Mouse (Mus musculus): ENCODE measurements around the gene Hcar2. TPM values are rescaled to one million over a fixed set of nuclear protein-coding genes. Genes with fewer than 3 reads are reported as not detected.

Gene Hcar2
- total RNA-seq (2021) (under 1 TPM in 1 of 2 experiments, not detected in 1; 0.29 TPM), polyA plus RNA-seq (2012; rRNA removed) (0.38 and 1.8 TPM in 2 replicates)
- long read RNA-seq = 0 reads

- Histone ChIP-seq H3K27me3 (ENCODE audit: control insufficient read depth, insufficient read depth, low read length) (no peaks in the 10 kb centered on the region), H3K27ac (no peak within 1 kb of the TSS), H3K36me3 (ENCODE audit: control insufficient read depth, insufficient read depth, low read length) (no peaks in the 10 kb centered on the region), H3K4me3 (no peak within 1 kb of the TSS), H3K9ac (ENCODE audit: low read depth, low read length) (no peak within 1 kb of the TSS), H3K79me2 (replicated peaks; ENCODE audit: control insufficient read depth, insufficient read depth, low read length) (no peaks in the 10 kb centered on the region), H3K4me1 (ENCODE audit: control insufficient read depth, insufficient read depth, low read length) (no peaks in the 10 kb centered on the region)
- TF ChIP-seq CTCF (IDR thresholded peaks at IDR 0.05) = no peak
- TF ChIP-seq EP300 (IDR thresholded peaks at IDR 0.05; ENCODE audit: insufficient read depth, low read depth, low read length) = no peak
- no peak for TF ChIP-seq POLR2A (IDR thresholded peaks at IDR 0.05; ENCODE audit: insufficient read depth, low read depth, low read length)
- intact Hi-C loops (cut with DNase I) = no loop called here
- WGBS = 74% methylated on average over 12 of the region's 12 CpGs
- DNase-seq = no peak
These were observed at the start of gene Hcar2 for GRCm38 (mm10) chr5:123865365-123865764. Gene Hcar2 (minus strand): TSS chr5:123865499.

- no peak for DNase-seq
- Histone ChIP-seq H3K27me3 (ENCODE audit: control insufficient read depth, insufficient read depth, low read length) (no peaks in the 10 kb centered on the region), H3K4me1 (ENCODE audit: control insufficient read depth, insufficient read depth, low read length) (peaks cover 2% of the 10 kb centered on the region), H3K9ac (ENCODE audit: low read depth, low read length) (no peak overlapping the region), H3K27ac (no peak overlapping the region), H3K4me3 (no peak overlapping the region), H3K36me3 (ENCODE audit: control insufficient read depth, insufficient read depth, low read length) (peaks cover 2% of the 10 kb centered on the region), H3K79me2 (replicated peaks; ENCODE audit: control insufficient read depth, insufficient read depth, low read length) (peaks cover under 1% of the 10 kb centered on the region; the same call in 1 of the 2 replicates)
- intact Hi-C loops (cut with DNase I) = no loop called here
- TF ChIP-seq CTCF (IDR thresholded peaks at IDR 0.05) (no peak), EP300 (IDR thresholded peaks at IDR 0.05; ENCODE audit: insufficient read depth, low read depth, low read length) (no peak), POLR2A (IDR thresholded peaks at IDR 0.05; ENCODE audit: insufficient read depth, low read depth, low read length) (no peak)
- 78% methylated on average over 3 of the region's 3 CpGs for WGBS
These were observed 49.6 kb upstream of the Hcar2 start for GRCm38 (mm10) chr5:123914852-123915251.

DNA sequence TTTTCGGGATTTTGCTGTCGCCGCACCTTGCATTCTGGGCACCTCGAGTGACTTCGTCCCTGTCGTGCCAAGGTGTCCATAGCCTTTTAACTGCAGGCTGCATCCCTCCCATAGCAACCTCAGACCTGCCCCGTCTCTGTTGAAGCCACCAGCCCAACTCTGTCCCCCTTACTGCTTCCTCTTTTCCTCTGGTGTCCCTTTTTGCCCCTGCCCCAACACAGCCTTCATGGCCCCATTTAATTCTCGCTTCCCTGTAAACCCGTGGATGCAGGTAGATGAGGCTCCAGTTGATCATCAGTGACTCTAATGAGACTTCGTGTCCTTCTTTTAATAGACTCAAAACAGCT lies 42.3 kb upstream of the Hcar2 start:
- no peaks in the 10 kb centered on the region; the same call in 1 of the 2 replicates for H3K36me3 ChIP-seq (ENCODE audit: control insufficient read depth, insufficient read depth, low read length)
- H3K27ac ChIP-seq = peak overlapping the region; percentile 98
- H3K79me2 ChIP-seq (replicated peaks; ENCODE audit: control insufficient read depth, insufficient read depth, low read length) = peaks cover 6% of the 10 kb centered on the region
- TF ChIP-seq CTCF (IDR thresholded peaks at IDR 0.05) (no peak), EP300 (IDR thresholded peaks at IDR 0.05; ENCODE audit: insufficient read depth, low read depth, low read length) (no peak), POLR2A (IDR thresholded peaks at IDR 0.05; ENCODE audit: insufficient read depth, low read depth, low read length) (no peak)
- H3K4me3 ChIP-seq = peak overlapping the region; percentile 93
- peaks cover 4% of the 10 kb centered on the region for H3K4me1 ChIP-seq (ENCODE audit: control insufficient read depth, insufficient read depth, low read length)
- DNase-seq = no peak
- no peaks in the 10 kb centered on the region for H3K27me3 ChIP-seq (ENCODE audit: control insufficient read depth, insufficient read depth, low read length)
- under 1% methylated on average over 10 of the region's 10 CpGs for WGBS
- peak overlapping the region; percentile 94 for H3K9ac ChIP-seq (ENCODE audit: low read depth, low read length)
- intact Hi-C loops (cut with DNase I) = loop anchor here (2.0 to 5.0 kb wide), 5 partner anchors 77 to 281 kb away; partner anchors contain the start of genes Kntc1, Rsrc2 and Zcchc8

- intact Hi-C loops (cut with DNase I) = loop anchor here (2.0 to 5.0 kb wide), 5 partner anchors 76 to 280 kb away; partner anchors contain the start of genes Kntc1, Rsrc2 and Zcchc8
- TF ChIP-seq EP300 (IDR thresholded peaks at IDR 0.05; ENCODE audit: insufficient read depth, low read depth, low read length) (0 out of 2 replicates have a peak, but pooled peaks have one; percentile 55), POLR2A (IDR thresholded peaks at IDR 0.05; ENCODE audit: insufficient read depth, low read depth, low read length) (peak; percentile 82), CTCF (IDR thresholded peaks at IDR 0.05) (no peak; the same call in none of the 2 replicates)
- Histone ChIP-seq H3K4me1 (ENCODE audit: control insufficient read depth, insufficient read depth, low read length) (peaks cover 4% of the 10 kb centered on the region), H3K9ac (ENCODE audit: low read depth, low read length) (peak within 1 kb of the TSS; percentile 94), H3K79me2 (replicated peaks; ENCODE audit: control insufficient read depth, insufficient read depth, low read length) (peaks cover 6% of the 10 kb centered on the region), H3K36me3 (ENCODE audit: control insufficient read depth, insufficient read depth, low read length) (no peaks in the 10 kb centered on the region; the same call in 1 of the 2 replicates), H3K27ac (peak within 1 kb of the TSS; percentile 98), H3K27me3 (ENCODE audit: control insufficient read depth, insufficient read depth, low read length) (no peaks in the 10 kb centered on the region), H3K4me3 (peak within 1 kb of the TSS; percentile 93)
- DNase-seq = peak; percentile 99 to 100
- 0% methylated on average over 59 of the region's 61 CpGs for WGBS
These were observed 41.8 kb upstream of the Hcar2 start, which contains the start of gene Denr for GRCm38 (mm10) chr5:123906976-123907630. Gene Denr (plus strand): TSS chr5:123907175.

GRCm38 (mm10) chr5:123906146-123906975 lies 41.1 kb upstream of the Hcar2 start:
- H3K79me2 ChIP-seq (replicated peaks; ENCODE audit: control insufficient read depth, insufficient read depth, low read length) = peaks cover 6% of the 10 kb centered on the region
- no peak for DNase-seq
- peaks cover 4% of the 10 kb centered on the region for H3K4me1 ChIP-seq (ENCODE audit: control insufficient read depth, insufficient read depth, low read length)
- no peak overlapping the region for H3K27ac ChIP-seq
- no peaks in the 10 kb centered on the region for H3K36me3 ChIP-seq (ENCODE audit: control insufficient read depth, insufficient read depth, low read length)
- WGBS = 68% methylated on average over 17 of the region's 17 CpGs
- no peak overlapping the region for H3K4me3 ChIP-seq
- H3K27me3 ChIP-seq (ENCODE audit: control insufficient read depth, insufficient read depth, low read length) = no peaks in the 10 kb centered on the region
- TF ChIP-seq EP300 (IDR thresholded peaks at IDR 0.05; ENCODE audit: insufficient read depth, low read depth, low read length) (no peak), POLR2A (IDR thresholded peaks at IDR 0.05; ENCODE audit: insufficient read depth, low read depth, low read length) (no peak), CTCF (IDR thresholded peaks at IDR 0.05) (no peak)
- intact Hi-C loops (cut with DNase I) = loop anchor here (2.0 to 5.0 kb wide), 5 partner anchors 76 to 280 kb away; partner anchors contain the start of genes Kntc1, Rsrc2 and Zcchc8
- H3K9ac ChIP-seq (ENCODE audit: low read depth, low read length) = no peak overlapping the region

Measured in heart, adult 2 months (tissue).